Mouse (Mus musculus): ENCODE measurements around the gene Rps23. TPM values are rescaled to one million over a fixed set of nuclear protein-coding genes. Genes with fewer than 3 reads are reported as not detected.
A peak's percentile ranks its signal among the peaks of the same experiment; 100 is the strongest.

Rps23 gene
- total and polyA plus RNA-seq, 3 experiments, result 119 to 189 (median 175) TPM

DNA sequence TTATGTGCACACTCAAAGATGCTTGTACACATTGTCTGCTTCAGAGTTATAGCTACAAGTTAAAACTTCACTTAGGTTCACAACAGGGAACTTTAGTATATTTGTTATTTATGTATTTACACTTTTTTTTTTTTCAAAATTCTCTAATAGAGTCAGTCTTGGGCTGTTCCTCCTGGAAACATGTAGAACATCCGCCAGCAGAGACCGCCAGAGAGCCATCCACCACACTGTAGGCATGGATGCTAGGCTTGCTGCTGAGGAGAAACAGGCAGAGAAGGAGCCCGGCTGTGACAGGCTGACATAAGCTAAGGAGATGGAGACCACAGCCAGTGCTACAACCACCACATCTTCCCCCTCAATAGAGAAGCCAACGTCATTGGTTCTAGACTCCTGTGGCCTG lies 44.7 kb downstream of the Rps23 start:
- H3K79me2 ChIP-seq (replicated peaks; ENCODE audit: control insufficient read depth, insufficient read depth, low read length), result no peaks in the 10 kb centered on the region
- intact Hi-C loops (cut with DNase I), result loop anchor here (1.0 to 10.0 kb wide), 4 partner anchors 125 to 670 kb away; no protein-coding TSS in a partner anchor
- no peak for TF ChIP-seq POLR2A (IDR thresholded peaks at IDR 0.05; ENCODE audit: insufficient read depth, low read depth, low read length)
- 0 out of 2 replicates have a peak, but pooled peaks have one; percentile 26 for TF ChIP-seq EP300 (IDR thresholded peaks at IDR 0.05; ENCODE audit: insufficient read depth, low read depth, low read length)
- peak; percentile 88 for TF ChIP-seq CTCF (IDR thresholded peaks at IDR 0.05)
- no peak overlapping the region for H3K9ac ChIP-seq (ENCODE audit: low read depth, low read length)
- H3K27me3 ChIP-seq (ENCODE audit: control insufficient read depth, insufficient read depth, low read length), result no peaks in the 10 kb centered on the region
- no peak overlapping the region for H3K4me3 ChIP-seq
- H3K36me3 ChIP-seq (ENCODE audit: control insufficient read depth, insufficient read depth, low read length), result no peaks in the 10 kb centered on the region
- 10% methylated on average over 4 of the region's 4 CpGs for WGBS
- peak; percentile 70 to 82 for DNase-seq
- H3K4me1 ChIP-seq (ENCODE audit: control insufficient read depth, insufficient read depth, low read length), result no peaks in the 10 kb centered on the region
- H3K27ac ChIP-seq, result no peak overlapping the region

DNA sequence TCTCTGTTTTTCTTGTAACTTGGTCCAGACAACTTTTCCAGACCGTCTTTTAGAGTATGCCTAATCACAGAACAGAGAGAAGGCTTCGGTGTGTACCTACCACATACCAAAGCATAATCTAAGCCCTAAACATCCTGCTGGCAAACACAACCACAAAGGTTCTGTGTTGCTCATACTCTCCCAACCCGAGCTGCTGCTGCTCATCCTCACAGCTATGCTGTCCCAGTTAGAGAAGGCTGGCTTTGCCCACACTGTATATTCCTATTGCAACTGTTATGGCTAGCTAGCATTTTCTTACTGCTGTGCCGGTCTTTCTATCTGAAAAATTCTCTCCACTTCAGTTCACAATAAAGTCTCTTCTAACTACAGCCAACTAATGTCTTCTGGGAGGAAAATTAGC lies 46.2 kb downstream of the Rps23 start:
- Histone ChIP-seq H3K27me3 (ENCODE audit: control insufficient read depth, insufficient read depth, low read length) (no peaks in the 10 kb centered on the region), H3K4me3 (no peak overlapping the region), H3K27ac (no peak overlapping the region), H3K79me2 (replicated peaks; ENCODE audit: control insufficient read depth, insufficient read depth, low read length) (no peaks in the 10 kb centered on the region), H3K36me3 (ENCODE audit: control insufficient read depth, insufficient read depth, low read length) (no peaks in the 10 kb centered on the region), H3K9ac (ENCODE audit: low read depth, low read length) (no peak overlapping the region), H3K4me1 (ENCODE audit: control insufficient read depth, insufficient read depth, low read length) (no peaks in the 10 kb centered on the region)
- TF ChIP-seq POLR2A (IDR thresholded peaks at IDR 0.05; ENCODE audit: insufficient read depth, low read depth, low read length) (no peak), CTCF (IDR thresholded peaks at IDR 0.05) (no peak), EP300 (IDR thresholded peaks at IDR 0.05; ENCODE audit: insufficient read depth, low read depth, low read length) (no peak)
- intact Hi-C loops (cut with DNase I), result loop anchor here (5.0 to 10.0 kb wide), 3 partner anchors 123 to 396 kb away; no protein-coding TSS in a partner anchor
- no peak for DNase-seq
- 80% methylated on average over 4 of the region's 4 CpGs for WGBS

DNA sequence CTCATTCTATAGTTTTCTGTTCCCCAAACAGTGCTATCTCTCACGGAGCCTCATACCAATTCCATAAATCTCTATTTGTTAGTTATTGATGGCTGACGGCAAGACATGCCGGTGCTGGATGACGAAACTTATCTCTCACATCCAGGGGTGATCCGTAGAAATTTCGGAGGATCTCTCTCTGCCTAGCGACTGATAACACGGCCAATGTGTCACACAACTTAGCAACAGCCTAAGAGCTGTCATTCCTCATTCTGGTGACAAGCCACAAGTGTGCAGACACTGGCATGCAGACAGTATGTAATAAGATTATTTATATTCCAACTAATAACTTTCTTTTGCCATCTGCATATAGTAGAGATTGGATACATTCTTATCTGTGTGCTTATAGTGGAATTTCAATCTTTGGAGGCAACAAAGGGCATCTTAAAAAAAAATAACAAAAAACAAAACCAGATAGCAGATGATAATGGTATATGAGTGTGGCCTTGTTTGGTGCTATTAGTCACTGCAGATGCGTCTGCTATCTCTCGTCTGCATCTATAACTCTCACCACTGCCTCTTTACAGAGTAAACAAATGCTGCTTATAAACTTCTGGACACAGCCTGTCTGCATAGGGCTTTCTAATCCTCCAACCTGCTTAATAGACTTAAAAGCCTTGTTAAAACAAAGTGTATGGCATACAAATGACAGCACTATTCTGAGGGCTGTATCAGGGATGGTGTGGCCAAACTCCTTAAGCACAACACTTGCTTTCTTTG lies 47.7 kb downstream of the Rps23 start:
- DNase-seq, result no peak
- Histone ChIP-seq H3K27me3 (ENCODE audit: control insufficient read depth, insufficient read depth, low read length) (no peaks in the 10 kb centered on the region), H3K79me2 (replicated peaks; ENCODE audit: control insufficient read depth, insufficient read depth, low read length) (no peaks in the 10 kb centered on the region), H3K36me3 (ENCODE audit: control insufficient read depth, insufficient read depth, low read length) (no peaks in the 10 kb centered on the region), H3K4me1 (ENCODE audit: control insufficient read depth, insufficient read depth, low read length) (no peaks in the 10 kb centered on the region), H3K27ac (no peak overlapping the region), H3K4me3 (no peak overlapping the region), H3K9ac (ENCODE audit: low read depth, low read length) (no peak overlapping the region)
- TF ChIP-seq EP300 (IDR thresholded peaks at IDR 0.05; ENCODE audit: insufficient read depth, low read depth, low read length) (no peak), CTCF (IDR thresholded peaks at IDR 0.05) (no peak), POLR2A (IDR thresholded peaks at IDR 0.05; ENCODE audit: insufficient read depth, low read depth, low read length) (no peak)
- WGBS, result 70% methylated on average over 10 of the region's 10 CpGs
- intact Hi-C loops (cut with DNase I), result no loop called here

DNA sequence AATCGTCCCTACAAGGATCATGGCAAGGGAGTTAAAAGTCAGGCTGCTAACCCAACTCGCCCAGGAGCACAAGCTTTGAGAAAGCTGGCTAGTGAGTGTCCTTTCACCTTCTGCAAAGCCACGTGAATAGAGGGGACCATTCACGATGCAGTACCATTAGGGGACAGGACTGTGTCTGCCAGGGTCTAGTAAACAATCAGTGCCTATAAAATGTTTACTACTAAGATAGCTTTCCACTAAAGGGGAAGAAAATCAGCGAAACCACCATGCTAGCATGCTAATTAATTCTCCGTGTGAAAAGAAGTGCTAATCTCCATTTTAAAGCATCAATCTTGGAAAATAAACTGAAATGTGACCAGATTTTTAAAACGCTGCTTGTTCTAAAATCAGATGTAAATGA lies 50.7 kb downstream of the Rps23 start:
- Histone ChIP-seq H3K4me1 (ENCODE audit: control insufficient read depth, insufficient read depth, low read length) (no peaks in the 10 kb centered on the region), H3K4me3 (no peak overlapping the region), H3K36me3 (ENCODE audit: control insufficient read depth, insufficient read depth, low read length) (no peaks in the 10 kb centered on the region), H3K27me3 (ENCODE audit: control insufficient read depth, insufficient read depth, low read length) (no peaks in the 10 kb centered on the region), H3K27ac (no peak overlapping the region), H3K79me2 (replicated peaks; ENCODE audit: control insufficient read depth, insufficient read depth, low read length) (no peaks in the 10 kb centered on the region), H3K9ac (ENCODE audit: low read depth, low read length) (no peak overlapping the region)
- TF ChIP-seq POLR2A (IDR thresholded peaks at IDR 0.05; ENCODE audit: insufficient read depth, low read depth, low read length), result no peak
- no peak for TF ChIP-seq CTCF (IDR thresholded peaks at IDR 0.05)
- TF ChIP-seq EP300 (IDR thresholded peaks at IDR 0.05; ENCODE audit: insufficient read depth, low read depth, low read length), result no peak
- 77% methylated on average over 7 of the region's 7 CpGs for WGBS
- intact Hi-C loops (cut with DNase I), result no loop called here
- DNase-seq, result no peak

Other genes with a start within 250 kb of the Rps23 start
- gene Atp6ap1l, start 17.6 kb upstream of the Rps23 start, total RNA-seq (2021), result 1 to 10 TPM in 1 of 2 experiments, under 1 TPM in 1; 0.57 to 1.0 TPM
- 1.2 and 2.3 TPM in 2 replicates for gene Atp6ap1l, start 17.6 kb upstream of the Rps23 start, polyA plus RNA-seq (2012; rRNA removed)